27 mouse cellular contexts compared by ENCODE assay signal in the genomic region with DNA sequence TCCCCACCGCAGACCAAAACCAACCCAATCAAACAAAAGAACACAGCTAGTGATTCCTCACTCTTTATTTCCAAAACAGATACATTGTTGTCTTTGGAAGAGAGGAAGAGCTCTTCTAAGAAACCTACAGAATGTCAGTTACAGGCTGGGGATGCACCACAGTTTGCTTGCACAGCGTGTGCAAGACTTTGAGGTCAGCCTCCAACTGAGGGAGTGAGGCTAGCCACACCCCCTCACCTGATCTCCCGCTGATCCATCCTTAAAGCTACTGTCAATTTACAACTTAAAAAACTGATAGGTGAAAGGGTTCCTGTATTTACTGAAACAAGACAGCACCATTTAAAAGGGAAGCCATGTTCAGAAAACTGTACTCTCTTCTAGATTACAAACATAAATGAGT. TPM values are rescaled to one million over a fixed set of nuclear protein-coding genes. Genes with fewer than 3 reads are reported as not detected.
A peak's percentile ranks its signal among the peaks of the same experiment; 100 is the strongest.
DNase-seq lines count a peak whose midpoint lies in the region; ATAC-seq and TF ChIP-seq lines count a peak whose summit lies in the region.
"Had no signal": no experiment of that assay in that cellular context is flagged by ENCODE, and none has a peak within 500 bp of the region (broad histone marks: within the 10 kb centered on the region; RNA-seq: fewer than 3 reads in every experiment).

No protein-coding gene starts in this region.

- no peak for TF ChIP-seq POLR2A in cortical plate, adult 2 months (IDR thresholded peaks at IDR 0.05; ENCODE audit: extremely low read depth, insufficient read depth, low read length)
- TF ChIP-seq POLR2A in limb, embryonic 14.5 days (IDR thresholded peaks at IDR 0.05; ENCODE audit: borderline replicate concordance, extremely low read depth, insufficient read depth, insufficient read length), result no peak

- H3K4me3 ChIP-seq in hindbrain, embryonic 11.5 days (ENCODE audit: low read depth, low read length), result no peak overlapping the region
- no peak overlapping the region for H3K4me3 ChIP-seq in hindbrain, embryonic 12.5 days
- H3K4me3 ChIP-seq in midbrain, embryonic 16.5 days (ENCODE audit: low read depth, low read length), result no peak overlapping the region
- H3K4me3 ChIP-seq in midbrain, embryonic 15.5 days, result no peak overlapping the region
- peak overlapping the region; percentile 30; the same call in 1 of the 2 replicates for H3K4me3 ChIP-seq in cortical plate, adult 2 months (ENCODE audit: insufficient read depth, low read length)
- peak overlapping the region; percentile 17 for H3K4me3 ChIP-seq in limb, embryonic 14.5 days (replicated peaks; ENCODE audit: low read length)
- no peak overlapping the region for H3K4me3 ChIP-seq in forebrain, embryonic 15.5 days
- H3K4me3 ChIP-seq: embryonic facial prominence, embryonic 12.5 days; forebrain, embryonic 12.5 days; kidney, embryonic 15.5 days; limb, embryonic 12.5 days; liver, embryonic 13.5 days; megakaryocyte, embryonic 14.5 days; neural tube, embryonic 12.5 days had no signal

- no peaks in the 10 kb centered on the region for H3K36me3 ChIP-seq in hindbrain, embryonic 11.5 days (ENCODE audit: control insufficient read depth, insufficient read depth, low read length)
- H3K36me3 ChIP-seq in hindbrain, embryonic 12.5 days, result no peaks in the 10 kb centered on the region
- no peaks in the 10 kb centered on the region for H3K36me3 ChIP-seq in midbrain, embryonic 16.5 days (ENCODE audit: control insufficient read depth, insufficient read depth, low read length)
- H3K36me3 ChIP-seq in midbrain, embryonic 15.5 days (replicated peaks), result no peaks in the 10 kb centered on the region
- no peaks in the 10 kb centered on the region for H3K36me3 ChIP-seq in limb, embryonic 14.5 days (ENCODE audit: control insufficient read depth, insufficient read depth, low read length)
- H3K36me3 ChIP-seq in forebrain, embryonic 15.5 days, result no peaks in the 10 kb centered on the region
- H3K36me3 ChIP-seq: embryonic facial prominence, embryonic 12.5 days; forebrain, embryonic 12.5 days; kidney, embryonic 15.5 days; limb, embryonic 12.5 days; liver, embryonic 13.5 days; neural tube, embryonic 12.5 days had no signal

- TF ChIP-seq CTCF in cortical plate, adult 2 months (IDR thresholded peaks at IDR 0.05; ENCODE audit: extremely low read depth, insufficient read depth, low read length), result no peak

- ATAC-seq in hindbrain, embryonic 11.5 days (ENCODE audit: low FRiP score), result no peak
- ATAC-seq in hindbrain, embryonic 12.5 days (ENCODE audit: low FRiP score), result no peak
- no peak for ATAC-seq in midbrain, embryonic 16.5 days
- no peak for ATAC-seq in midbrain, embryonic 15.5 days (replicated peaks)
- no peak for ATAC-seq in limb, embryonic 14.5 days (ENCODE audit: low FRiP score, low read depth)
- no peak for ATAC-seq in forebrain, embryonic 15.5 days (replicated peaks)

- DNase-seq in hindbrain, embryonic 11.5 days (ENCODE audit: low spot score), result peak; percentile 27
- no peak for DNase-seq in limb, embryonic 14.5 days (ENCODE audit: low spot score)
- DNase-seq in spleen, postnatal 10 days (ENCODE audit: low spot score in 2 of 2), result no peak
- DNase-seq: adrenal gland, postnatal 14 days; cerebellum, adult 2 months; cerebellum, postnatal 36 days; kidney, adult 11 months; kidney, postnatal 36 days; layer of hippocampus, adult 9-11 months; liver, embryonic 13.5 days; lung, adult 2 months; retina, postnatal 1 day; right cerebral cortex, postnatal 25 days; spleen, adult 18-20 months; thymus, postnatal 25 days had no signal

- WGBS in hindbrain, embryonic 11.5 days, result 1% methylated on average over 3 of the region's 3 CpGs
- WGBS in hindbrain, embryonic 12.5 days, result 0% methylated on average over 3 of the region's 3 CpGs
- WGBS in midbrain, embryonic 16.5 days, result 2% methylated on average over 3 of the region's 3 CpGs
- 5% methylated on average over 3 of the region's 3 CpGs for WGBS in midbrain, embryonic 15.5 days
- 9% methylated on average over 3 of the region's 3 CpGs for WGBS in limb, embryonic 14.5 days
- WGBS in forebrain, embryonic 15.5 days, result 9% methylated on average over 3 of the region's 3 CpGs

- no peaks in the 10 kb centered on the region for H3K9me3 ChIP-seq in hindbrain, embryonic 11.5 days (ENCODE audit: control insufficient read depth, low read length)
- no peaks in the 10 kb centered on the region for H3K9me3 ChIP-seq in hindbrain, embryonic 12.5 days (replicated peaks)
- H3K9me3 ChIP-seq in midbrain, embryonic 16.5 days (replicated peaks; ENCODE audit: control insufficient read depth, low read length, poor library complexity, severe bottlenecking), result no peaks in the 10 kb centered on the region
- H3K9me3 ChIP-seq in midbrain, embryonic 15.5 days, result no peaks in the 10 kb centered on the region
- H3K9me3 ChIP-seq in limb, embryonic 14.5 days (ENCODE audit: control insufficient read depth, low read length), result no peaks in the 10 kb centered on the region
- no peaks in the 10 kb centered on the region for H3K9me3 ChIP-seq in forebrain, embryonic 15.5 days
- H3K9me3 ChIP-seq: embryonic facial prominence, embryonic 12.5 days; forebrain, embryonic 12.5 days; kidney, embryonic 15.5 days; limb, embryonic 12.5 days; liver, embryonic 13.5 days; neural tube, embryonic 12.5 days had no signal

- 0 out of 2 replicates have a peak, but pooled peaks cover 2% of the 10 kb centered on the region for H3K4me1 ChIP-seq in hindbrain, embryonic 11.5 days (replicated peaks; ENCODE audit: control insufficient read depth, insufficient read depth, low read length)
- peaks cover 17% of the 10 kb centered on the region for H3K4me1 ChIP-seq in hindbrain, embryonic 12.5 days
- H3K4me1 ChIP-seq in midbrain, embryonic 16.5 days (ENCODE audit: control insufficient read depth, insufficient read depth, low read length), result peaks cover 8% of the 10 kb centered on the region
- peaks cover 12% of the 10 kb centered on the region for H3K4me1 ChIP-seq in midbrain, embryonic 15.5 days
- no peaks in the 10 kb centered on the region for H3K4me1 ChIP-seq in cortical plate, adult 2 months (ENCODE audit: control insufficient read depth, insufficient read depth, low read length)
- peaks cover 10% of the 10 kb centered on the region; the same call in 1 of the 2 replicates for H3K4me1 ChIP-seq in limb, embryonic 14.5 days (ENCODE audit: control insufficient read depth, insufficient read depth, low read length)
- H3K4me1 ChIP-seq in forebrain, embryonic 15.5 days, result peaks cover 23% of the 10 kb centered on the region
- H3K4me1 ChIP-seq: liver, embryonic 13.5 days; megakaryocyte, embryonic 14.5 days had no signal

- H3K27ac ChIP-seq in hindbrain, embryonic 11.5 days (ENCODE audit: low read depth, low read length), result no peak overlapping the region
- no peak overlapping the region for H3K27ac ChIP-seq in hindbrain, embryonic 12.5 days
- no peak overlapping the region for H3K27ac ChIP-seq in midbrain, embryonic 16.5 days (ENCODE audit: low read length)
- H3K27ac ChIP-seq in midbrain, embryonic 15.5 days, result no peak overlapping the region
- H3K27ac ChIP-seq in cortical plate, adult 2 months (ENCODE audit: insufficient read depth, low read length), result peak overlapping the region; percentile 2
- H3K27ac ChIP-seq in limb, embryonic 14.5 days (replicated peaks; ENCODE audit: low read depth, low read length), result no peak overlapping the region
- no peak overlapping the region for H3K27ac ChIP-seq in forebrain, embryonic 15.5 days (replicated peaks)
- H3K27ac ChIP-seq: embryonic facial prominence, embryonic 12.5 days; forebrain, embryonic 12.5 days; kidney, embryonic 15.5 days; limb, embryonic 12.5 days; liver, embryonic 13.5 days; neural tube, embryonic 12.5 days had no signal

- H3K9ac ChIP-seq in hindbrain, embryonic 11.5 days (ENCODE audit: low read depth, low read length), result no peak overlapping the region
- no peak overlapping the region for H3K9ac ChIP-seq in hindbrain, embryonic 12.5 days
- H3K9ac ChIP-seq in midbrain, embryonic 16.5 days (ENCODE audit: low read depth, low read length), result no peak overlapping the region
- no peak overlapping the region for H3K9ac ChIP-seq in midbrain, embryonic 15.5 days
- no peak overlapping the region for H3K9ac ChIP-seq in limb, embryonic 14.5 days (ENCODE audit: low read depth, low read length, severe bottlenecking)
- no peak overlapping the region for H3K9ac ChIP-seq in forebrain, embryonic 15.5 days (replicated peaks)
- H3K9ac ChIP-seq: embryonic facial prominence, embryonic 12.5 days; forebrain, embryonic 12.5 days; kidney, embryonic 15.5 days; limb, embryonic 12.5 days; liver, embryonic 13.5 days; neural tube, embryonic 12.5 days had no signal

- peaks cover 73% of the 10 kb centered on the region for H3K27me3 ChIP-seq in hindbrain, embryonic 11.5 days (ENCODE audit: control insufficient read depth, insufficient read depth, low read length)
- peaks cover 93% of the 10 kb centered on the region for H3K27me3 ChIP-seq in hindbrain, embryonic 12.5 days
- peaks cover 77% of the 10 kb centered on the region for H3K27me3 ChIP-seq in midbrain, embryonic 16.5 days (ENCODE audit: control insufficient read depth, insufficient read depth, low read depth, low read length)
- peaks cover 87% of the 10 kb centered on the region for H3K27me3 ChIP-seq in midbrain, embryonic 15.5 days (replicated peaks)
- peaks cover 54% of the 10 kb centered on the region for H3K27me3 ChIP-seq in limb, embryonic 14.5 days (ENCODE audit: control insufficient read depth, insufficient read depth, low read length)
- H3K27me3 ChIP-seq in forebrain, embryonic 15.5 days, result peaks cover 61% of the 10 kb centered on the region

- no peak overlapping the region for H3K4me2 ChIP-seq in hindbrain, embryonic 11.5 days (replicated peaks; ENCODE audit: low read depth, low read length)
- H3K4me2 ChIP-seq in hindbrain, embryonic 12.5 days (replicated peaks), result no peak overlapping the region
- H3K4me2 ChIP-seq in midbrain, embryonic 16.5 days (ENCODE audit: low read length), result peak overlapping the region; percentile 9; the same call in 1 of the 2 replicates
- H3K4me2 ChIP-seq in midbrain, embryonic 15.5 days, result no peak overlapping the region
- H3K4me2 ChIP-seq in limb, embryonic 14.5 days (replicated peaks; ENCODE audit: low read depth, low read length, severe bottlenecking), result peak overlapping the region; percentile 25
- H3K4me2 ChIP-seq in forebrain, embryonic 15.5 days (replicated peaks), result no peak overlapping the region
- H3K4me2 ChIP-seq: embryonic facial prominence, embryonic 12.5 days; forebrain, embryonic 12.5 days; kidney, embryonic 15.5 days; liver, embryonic 13.5 days; neural tube, embryonic 12.5 days had no signal

RNA-seq across cellular contexts. Expression of gene Dbx2, which starts 3.9 kb away (rescaled TPM):
- 5.6 and 7.1 TPM in 2 replicates for polyA plus RNA-seq in hindbrain, embryonic 11.5 days (2014; fragmentation: Nextera tagmentation; extraction: Ambion mirVana)
- polyA plus RNA-seq in hindbrain, embryonic 12.5 days (2016; fragmentation: Nextera tagmentation; extraction: Ambion mirVana), result 1.8 and 3.7 TPM in 2 replicates
- 7.8 and 12.2 TPM in 2 replicates for polyA plus RNA-seq in midbrain, embryonic 16.5 days (2015; fragmentation: Nextera tagmentation; extraction: Ambion mirVana)
- polyA plus RNA-seq in midbrain, embryonic 15.5 days (2015; fragmentation: Nextera tagmentation; extraction: Ambion mirVana), result 6.9 and 8.6 TPM in 2 replicates
- 25.4 and 26.2 TPM in 2 replicates for polyA plus RNA-seq in cortical plate, adult 2 months (2012; rRNA removed)
- 3.8 and 6.6 TPM in 2 replicates for polyA plus RNA-seq in limb, embryonic 14.5 days (2012; rRNA removed)
- 8.6 and 11.6 TPM in 2 replicates for polyA plus RNA-seq in limb, embryonic 14.5 days (2014; fragmentation: Nextera tagmentation; extraction: Ambion mirVana)
- polyA plus RNA-seq in forebrain, embryonic 15.5 days (2015; fragmentation: Nextera tagmentation; extraction: Ambion mirVana), result 0.32 and 1.3 TPM in 2 replicates
- polyA plus RNA-seq: heart, embryonic 14.5 days; liver, embryonic 13.5 days; lung, adult 2 months had no signal

Comparison
In these comparisons a context has a peak if more than half of its experiments do, and no peak if none do; other contexts are left out.
1. H3K4me2 ChIP-seq: peak in midbrain, embryonic 16.5 days (single experiment) and limb, embryonic 14.5 days (single experiment); none in hindbrain, embryonic 11.5 days (single experiment), hindbrain, embryonic 12.5 days (single experiment), midbrain, embryonic 15.5 days (single experiment) and forebrain, embryonic 15.5 days (single experiment).
2. H3K4me3 ChIP-seq: peak in cortical plate, adult 2 months (single experiment) and limb, embryonic 14.5 days (single experiment); none in hindbrain, embryonic 11.5 days (single experiment), hindbrain, embryonic 12.5 days (single experiment), midbrain, embryonic 16.5 days (single experiment), midbrain, embryonic 15.5 days (single experiment) and forebrain, embryonic 15.5 days (single experiment).